Mouse (Mus musculus) bone marrow macrophage, adult 2 months (primary cell): Measurements from ENCODE around the gene Ankle1.

Experiments used
- CTCF ChIP-seq: IDR thresholded peaks from 2 replicates; pipeline ENCODE4 v1.5.1; 2012; ENCODE audit warnings: low read depth, mild to moderate bottlenecking, low read length, moderate library complexity
- POLR2A ChIP-seq: IDR thresholded peaks from 2 replicates; pipeline ENCODE4 v1.6.1; 2012; ENCODE audit warnings: mild to moderate bottlenecking, low read depth, low read length, borderline replicate concordance

GRCm38 (mm10) chr8:71407441-71407840 is 1.6 kb downstream of the Ankle1 start:
- TF ChIP-seq CTCF: no peak
- TF ChIP-seq POLR2A: no peak
